In the genomic region with DNA sequence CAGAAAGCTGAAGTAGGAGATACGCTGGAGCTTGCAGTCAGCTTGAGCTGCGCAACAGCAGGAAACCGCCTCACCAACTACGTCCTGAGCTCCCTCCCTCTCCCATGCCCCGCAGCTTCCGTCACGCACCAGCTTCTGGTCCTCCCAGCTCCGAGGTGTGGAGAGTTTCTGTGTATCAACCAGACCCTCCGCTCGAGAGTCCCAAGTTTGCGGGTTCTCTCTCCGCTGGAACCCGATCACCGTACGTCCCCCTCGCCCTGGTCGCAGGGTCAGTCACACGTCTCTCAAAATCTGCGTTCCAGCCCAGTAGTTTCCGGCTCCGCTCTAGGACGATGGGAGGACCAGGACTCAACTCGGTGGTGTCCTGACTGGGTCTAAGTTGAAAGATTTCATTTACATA, we compare ENCODE assay signal across 8 mouse cellular contexts. TPM values are rescaled to one million over a fixed set of nuclear protein-coding genes. Genes with fewer than 3 reads are reported as not detected.
DNase-seq lines count a peak whose midpoint lies in the region; ATAC-seq lines count a peak whose summit lies in the region.

Zscan26 (minus strand) TSS at position 282 of the 400 bp plus-strand sequence.

- H3K36me3 ChIP-seq in forebrain, embryonic 11.5 days (ENCODE audit: control insufficient read depth, insufficient read depth, low read length), result no peaks in the 10 kb centered on the region
- H3K36me3 ChIP-seq in heart, embryonic 16.5 days (ENCODE audit: control insufficient read depth, insufficient read depth), result peaks cover 8% of the 10 kb centered on the region; the same call in 1 of the 2 replicates
- 0 out of 2 replicates have a peak, but pooled peaks cover 2% of the 10 kb centered on the region for H3K36me3 ChIP-seq in liver, embryonic 15.5 days (replicated peaks)
- H3K36me3 ChIP-seq in neural tube, embryonic 12.5 days, result no peaks in the 10 kb centered on the region; the same call in 1 of the 2 replicates

- H3K4me3 ChIP-seq in forebrain, embryonic 11.5 days (ENCODE audit: low read depth, low read length), result peak within 1 kb of the TSS; percentile 53
- H3K4me3 ChIP-seq in heart, embryonic 16.5 days (ENCODE audit: low read length), result peak within 1 kb of the TSS; percentile 91
- peak within 1 kb of the TSS; percentile 73 for H3K4me3 ChIP-seq in liver, embryonic 15.5 days (replicated peaks)
- H3K4me3 ChIP-seq in neural tube, embryonic 12.5 days, result peak within 1 kb of the TSS; percentile 66

- under 1% methylated on average over 23 of the region's 23 CpGs for WGBS in forebrain, embryonic 11.5 days
- 0% methylated on average over 23 of the region's 23 CpGs for WGBS in heart, embryonic 16.5 days
- under 1% methylated on average over 23 of the region's 23 CpGs for WGBS in liver, embryonic 15.5 days (ENCODE audit: insufficient replicate concordance)
- under 1% methylated on average over 23 of the region's 23 CpGs for WGBS in neural tube, embryonic 12.5 days

- H3K9ac ChIP-seq in forebrain, embryonic 11.5 days (ENCODE audit: low read length), result peak within 1 kb of the TSS; percentile 66
- H3K9ac ChIP-seq in heart, embryonic 16.5 days (ENCODE audit: low read length), result peak within 1 kb of the TSS; percentile 92
- peak within 1 kb of the TSS; percentile 58 for H3K9ac ChIP-seq in liver, embryonic 15.5 days
- peak within 1 kb of the TSS; percentile 71 for H3K9ac ChIP-seq in neural tube, embryonic 12.5 days

- peak; percentile 92 for ATAC-seq in forebrain, embryonic 11.5 days (replicated peaks; ENCODE audit: low FRiP score)
- peak; percentile 93 for ATAC-seq in heart, embryonic 16.5 days (replicated peaks; ENCODE audit: extremely low read depth, insufficient read depth, low FRiP score)
- ATAC-seq in liver, embryonic 15.5 days (ENCODE audit: insufficient read depth), result peak; percentile 69
- ATAC-seq in neural tube, embryonic 12.5 days (ENCODE audit: low FRiP score, low read depth), result peak; percentile 94

- no peak within 1 kb of the TSS for H3K27ac ChIP-seq in forebrain, embryonic 11.5 days (ENCODE audit: low read depth, low read length)
- peak within 1 kb of the TSS; percentile 87 for H3K27ac ChIP-seq in heart, embryonic 16.5 days (ENCODE audit: low read length)
- H3K27ac ChIP-seq in liver, embryonic 15.5 days (replicated peaks), result peak within 1 kb of the TSS; percentile 79
- no peak within 1 kb of the TSS for H3K27ac ChIP-seq in neural tube, embryonic 12.5 days

- DNase-seq in CD4-positive, CD25-positive, alpha-beta regulatory T cell, adult 2 months (ENCODE audit: low read depth, low spot score), result peak; percentile 86
- DNase-seq in brain, embryonic 18.5 days (ENCODE audit: low read depth, low spot score), result peak; percentile 70
- peak; percentile 91 for DNase-seq in forebrain, embryonic 11.5 days (ENCODE audit: low spot score)
- peak; percentile 89 for DNase-seq in kidney, postnatal 36 days
- DNase-seq in telencephalon, adult 2 months (ENCODE audit: low read depth, low spot score), result peak; percentile 88

- peaks cover 4% of the 10 kb centered on the region; the same call in 1 of the 2 replicates for H3K4me1 ChIP-seq in forebrain, embryonic 11.5 days (replicated peaks; ENCODE audit: control insufficient read depth, insufficient read depth, low read length)
- H3K4me1 ChIP-seq in heart, embryonic 16.5 days (ENCODE audit: control insufficient read depth, insufficient read depth, low read length), result peaks cover 7% of the 10 kb centered on the region
- H3K4me1 ChIP-seq in liver, embryonic 15.5 days (replicated peaks), result peaks cover 22% of the 10 kb centered on the region
- H3K4me1 ChIP-seq in neural tube, embryonic 12.5 days, result peaks cover 8% of the 10 kb centered on the region

- H3K27me3 ChIP-seq in forebrain, embryonic 11.5 days (ENCODE audit: control insufficient read depth, insufficient read depth, low read length), result no peaks in the 10 kb centered on the region
- no peaks in the 10 kb centered on the region for H3K27me3 ChIP-seq in heart, embryonic 16.5 days (ENCODE audit: control insufficient read depth, insufficient read depth, low read length)
- H3K27me3 ChIP-seq in liver, embryonic 15.5 days, result peaks cover 17% of the 10 kb centered on the region
- no peaks in the 10 kb centered on the region for H3K27me3 ChIP-seq in neural tube, embryonic 12.5 days (replicated peaks)

- no peaks in the 10 kb centered on the region for H3K9me3 ChIP-seq in forebrain, embryonic 11.5 days (ENCODE audit: control insufficient read depth, low read length)
- no peaks in the 10 kb centered on the region for H3K9me3 ChIP-seq in heart, embryonic 16.5 days (replicated peaks; ENCODE audit: control insufficient read depth, low read length)
- no peaks in the 10 kb centered on the region for H3K9me3 ChIP-seq in liver, embryonic 15.5 days (replicated peaks)
- H3K9me3 ChIP-seq in neural tube, embryonic 12.5 days, result no peaks in the 10 kb centered on the region

- peak within 1 kb of the TSS; percentile 74 for H3K4me2 ChIP-seq in forebrain, embryonic 11.5 days (ENCODE audit: low read depth, low read length, severe bottlenecking)
- H3K4me2 ChIP-seq in heart, embryonic 16.5 days (ENCODE audit: low read depth, low read length), result peak within 1 kb of the TSS; percentile 69
- peak within 1 kb of the TSS; percentile 69 for H3K4me2 ChIP-seq in liver, embryonic 15.5 days
- peak within 1 kb of the TSS; percentile 75 for H3K4me2 ChIP-seq in neural tube, embryonic 12.5 days (replicated peaks)

RNA-seq across cellular contexts. Expression of gene Zscan26, which starts in this region (rescaled TPM):
- 19.5 and 22.2 TPM in 2 replicates for polyA plus RNA-seq in forebrain, embryonic 11.5 days (2014; fragmentation: Nextera tagmentation; extraction: Ambion mirVana)
- polyA plus RNA-seq in heart, embryonic 16.5 days (2015; fragmentation: Nextera tagmentation; extraction: Ambion mirVana), result 25.2 and 25.8 TPM in 2 replicates
- polyA plus RNA-seq in liver, embryonic 15.5 days (2015; fragmentation: Nextera tagmentation; extraction: Ambion mirVana), result 9.6 and 11.0 TPM in 2 replicates
- polyA plus RNA-seq in neural tube, embryonic 12.5 days (2016; fragmentation: Nextera tagmentation; extraction: Ambion mirVana), result 22.9 and 26.7 TPM in 2 replicates

Comparison
In these comparisons a context has a peak if more than half of its experiments do, and no peak if none do; other contexts are left out.
1. H3K27ac ChIP-seq: peak in heart, embryonic 16.5 days (single experiment) and liver, embryonic 15.5 days (single experiment); none in forebrain, embryonic 11.5 days (single experiment) and neural tube, embryonic 12.5 days (single experiment).
2. Peak in every context shown above with its lines, with median percentiles within 50 percentile points of each other: DNase-seq, ATAC-seq, H3K4me2 ChIP-seq, H3K4me3 ChIP-seq and H3K9ac ChIP-seq.